Comparison of ENCODE assay signal across 27 mouse cellular contexts in genomic region chr11:75954896-75955295, GRCm38 (mm10). TPM values are rescaled to one million over a fixed set of nuclear protein-coding genes. Genes with fewer than 3 reads are reported as not detected.
A peak's percentile ranks its signal among the peaks of the same experiment; 100 is the strongest.
DNase-seq lines count a peak whose midpoint lies in the region; ATAC-seq and TF ChIP-seq lines count a peak whose summit lies in the region.
"Had no signal": no experiment of that assay in that cellular context is flagged by ENCODE, and none has a peak within 500 bp of the region (broad histone marks: within the 10 kb centered on the region; RNA-seq: fewer than 3 reads in every experiment).

No protein-coding gene starts in this region.

- TF ChIP-seq RAD21 in CH12.LX (IDR thresholded peaks at IDR 0.05; ENCODE audit: low read depth, low read length), result no peak

- H3K9me3 ChIP-seq in CH12.LX (replicated peaks; ENCODE audit: low read length), result no peaks in the 10 kb centered on the region
- no peaks in the 10 kb centered on the region for H3K9me3 ChIP-seq in kidney, embryonic 14.5 days (ENCODE audit: control insufficient read depth, low read length)
- H3K9me3 ChIP-seq: embryonic facial prominence, embryonic 12.5 days; embryonic facial prominence, embryonic 15.5 days; forebrain, embryonic 10.5 days; forebrain, embryonic 12.5 days had no signal

- no peaks in the 10 kb centered on the region for H3K36me3 ChIP-seq in CH12.LX (replicated peaks in 1 of 2; ENCODE audit: control insufficient read depth in 1 of 2, insufficient read depth in 1 of 2, low read length in 1 of 2)
- H3K36me3 ChIP-seq in kidney, embryonic 14.5 days (ENCODE audit: control insufficient read depth, insufficient read depth, low read length), result no peaks in the 10 kb centered on the region
- H3K36me3 ChIP-seq: embryonic facial prominence, embryonic 12.5 days; embryonic facial prominence, embryonic 15.5 days; forebrain, embryonic 10.5 days; forebrain, embryonic 12.5 days had no signal

- dilution Hi-C loops in CH12.LX (cut with MboI; ENCODE audit: extremely low pct_ligation_motif_present, extremely low pct_unique_long_range_greater_than_20kb, low sequenced_read_pairs), result no loop called here

- peak; percentile 75 to 89 for DNase-seq in adrenal gland, adult (ENCODE audit: inconsistent age in 2 of 2, low spot score in 1 of 2)
- no peak for DNase-seq in adrenal gland, adult 18-20 months (ENCODE audit: low spot score in 2 of 2)
- DNase-seq in adrenal gland, adult 8-10 months, result peak; percentile 62
- no peak for DNase-seq in adrenal gland, postnatal 4 days (ENCODE audit: low spot score in 2 of 2)
- DNase-seq in CH12.LX (ENCODE audit: extremely low read depth), result no peak
- DNase-seq in adrenal gland, postnatal 14 days, result peak; percentile 60
- DNase-seq: B cell, adult 2 months; cerebellum, adult 11 months; cerebellum, adult 18-20 months; cerebellum, adult 8-10 months; cerebellum, adult 9-11 months; cerebellum, postnatal 14 days; cerebellum, postnatal 36 days; embryo, embryonic 11 days; gastrocnemius, adult 2 months had no signal

- H3K4me1 ChIP-seq in CH12.LX (ENCODE audit: control insufficient read depth in 1 of 2, insufficient read depth in 2 of 2), result peaks cover 0 to 6% of the 10 kb centered on the region in 2 experiments; a peak in 1 of 4 replicates
- H3K4me1 ChIP-seq in kidney, embryonic 14.5 days (ENCODE audit: control insufficient read depth, insufficient read depth, low read length), result 0 out of 2 replicates have a peak, but pooled peaks cover 1% of the 10 kb centered on the region
- H3K4me1 ChIP-seq: embryonic facial prominence, embryonic 12.5 days; embryonic facial prominence, embryonic 15.5 days; forebrain, embryonic 10.5 days; forebrain, embryonic 12.5 days had no signal

- 92% methylated on average over 9 of the region's 9 CpGs for whole genome bisulfite sequencing in kidney, embryonic 14.5 days

- H3K27me3 ChIP-seq in CH12.LX (replicated peaks), result no peaks in the 10 kb centered on the region
- no peaks in the 10 kb centered on the region for H3K27me3 ChIP-seq in kidney, embryonic 14.5 days (ENCODE audit: control insufficient read depth, insufficient read depth, low read length)
- H3K27me3 ChIP-seq: embryonic facial prominence, embryonic 12.5 days; embryonic facial prominence, embryonic 15.5 days; forebrain, embryonic 12.5 days had no signal

- H3K9ac ChIP-seq in CH12.LX (ENCODE audit: insufficient read depth, low read depth), result no peak overlapping the region
- no peak overlapping the region for H3K9ac ChIP-seq in kidney, embryonic 14.5 days (ENCODE audit: low read depth, low read length)
- H3K9ac ChIP-seq: embryonic facial prominence, embryonic 12.5 days; embryonic facial prominence, embryonic 15.5 days; forebrain, embryonic 12.5 days had no signal

- H3K79me2 ChIP-seq in CH12.LX (replicated peaks; ENCODE audit: control insufficient read depth, extremely low read depth, insufficient read depth, poor library complexity, severe bottlenecking), result no peaks in the 10 kb centered on the region

- TF ChIP-seq CTCF in CH12.LX (conservative IDR thresholded peaks at IDR 0.05 in 1 of 2, IDR thresholded peaks at IDR 0.05 in 1 of 2; ENCODE audit: low read depth in 2 of 2, low read length in 2 of 2), result no peak

- TF ChIP-seq POLR2A in CH12.LX (IDR thresholded peaks at IDR 0.05; ENCODE audit: low read depth, low read length), result no peak

- peak overlapping the region; percentile 39; the same call in 1 of the 2 replicates for H3K4me2 ChIP-seq in CH12.LX (ENCODE audit: insufficient read depth, low read depth, poor library complexity, severe bottlenecking)
- H3K4me2 ChIP-seq in kidney, embryonic 14.5 days (replicated peaks; ENCODE audit: low read depth, low read length), result no peak overlapping the region
- H3K4me2 ChIP-seq: embryonic facial prominence, embryonic 12.5 days; embryonic facial prominence, embryonic 15.5 days; forebrain, embryonic 12.5 days had no signal

- TF ChIP-seq EP300 in CH12.LX (IDR thresholded peaks at IDR 0.05; ENCODE audit: low read length), result no peak

- no peak for ATAC-seq in activated CD4-positive, CD25-positive, alpha-beta regulatory T cell, adult 4 months
- no peak for ATAC-seq in kidney, embryonic 14.5 days (ENCODE audit: low FRiP score, low TSS enrichment)
- ATAC-seq: CD4-positive, CD25-positive, alpha-beta regulatory T cell, adult 4 months; forebrain, embryonic 14.5 days; forebrain, embryonic 16.5 days had no signal

- in situ Hi-C loops in CH12.LX (cut with MboI; ENCODE audit: low pct_ligation_motif_present, low pct_unique_long_range_greater_than_20kb, low sequenced_read_pairs), result no loop called here

- H3K27ac ChIP-seq in CH12.LX (ENCODE audit: insufficient read depth, low read depth), result no peak overlapping the region
- no peak overlapping the region for H3K27ac ChIP-seq in kidney, embryonic 14.5 days (ENCODE audit: low read depth, low read length)
- H3K27ac ChIP-seq: embryonic facial prominence, embryonic 12.5 days; embryonic facial prominence, embryonic 15.5 days; forebrain, embryonic 10.5 days; forebrain, embryonic 12.5 days; gastrocnemius, adult 2 months had no signal

- H3K4me3 ChIP-seq in CH12.LX (replicated peaks in 1 of 3; ENCODE audit: low read depth in 2 of 3, low read length in 2 of 3, poor library complexity in 1 of 3), result peak overlapping the region in 1 of 3 experiments; percentile 11
- no peak overlapping the region for H3K4me3 ChIP-seq in kidney, embryonic 14.5 days (ENCODE audit: low read length)
- H3K4me3 ChIP-seq: embryonic facial prominence, embryonic 12.5 days; embryonic facial prominence, embryonic 15.5 days; erythroblast, embryonic 14.5 days; forebrain, embryonic 10.5 days; forebrain, embryonic 12.5 days; gastrocnemius, adult 2 months had no signal

TF ChIP-seq in CH12.LX, 34 proteins besides CTCF, POLR2A, EP300 and RAD21:
- TF ChIP-seq RCOR1 (conservative IDR thresholded peaks at IDR 0.05; ENCODE audit: low read depth, low read length) (no peak), TCF12 (IDR thresholded peaks at IDR 0.05; ENCODE audit: low read depth, low read length) (no peak), UBTF (IDR thresholded peaks at IDR 0.05; ENCODE audit: low read depth, low read length) (no peak), CHD2 (IDR thresholded peaks at IDR 0.05; ENCODE audit: low read length) (no peak), MXI1 (IDR thresholded peaks at IDR 0.05; ENCODE audit: low read depth, low read length) (no peak), MEF2A (IDR thresholded peaks at IDR 0.05; ENCODE audit: borderline replicate concordance, low read depth, low read length) (no peak), SMC3 (IDR thresholded peaks at IDR 0.05; ENCODE audit: low read depth, low read length) (no peak), USF2 (conservative IDR thresholded peaks at IDR 0.05; ENCODE audit: low read depth, low read length) (no peak), PAX5 (IDR thresholded peaks at IDR 0.05; ENCODE audit: low read length) (no peak), ZC3H11A (IDR thresholded peaks at IDR 0.05; ENCODE audit: low read depth, low read length) (no peak), USF1 (IDR thresholded peaks at IDR 0.05; ENCODE audit: low read depth, low read length) (no peak)

RNA-seq across cellular contexts. Expression of gene Rph3al, which starts 16.7 kb away (rescaled TPM):
- 10 to 100 TPM; 15.0 to 17.0 TPM for total RNA-seq in adrenal gland, adult 18-20 months (2021)
- total RNA-seq in adrenal gland, adult 8-10 months (2022), result 10 to 100 TPM; 19.9 to 31.2 (median 21.9) TPM
- 10 to 100 TPM; 18.0 to 19.5 TPM for total RNA-seq in adrenal gland, postnatal 4 days (2021)
- total RNA-seq in CH12.LX (2012; rRNA removed), result 0.21 and 0.34 TPM in 2 replicates
- 0.16 TPM in 1 of 2 replicates, not detected in the other for total RNA-seq in CH12.LX (2014; rRNA removed)
- polyA plus RNA-seq in CH12.LX (2012; ENCODE audit: insufficient read length, low read depth), result 0.39 and 0.55 TPM in 2 replicates
- total RNA-seq in adrenal gland, postnatal 14 days (2021), result 10.7 and 13.1 TPM in 2 replicates
- polyA plus RNA-seq in activated CD4-positive, CD25-positive, alpha-beta regulatory T cell, adult 4 months (2017; shearing (Covaris generic)), result 1 to 10 TPM; 5.9 to 8.0 TPM
- polyA plus RNA-seq in kidney, embryonic 14.5 days (2014; fragmentation: Nextera tagmentation; extraction: Ambion mirVana), result 8.8 and 13.1 TPM in 2 replicates
- polyA plus RNA-seq: erythroblast, embryonic 14.5 days had no signal

RNA-seq across cellular contexts. Expression of gene 1700016K19Rik, which starts 44.8 kb away (rescaled TPM):
- total RNA-seq in adrenal gland, adult 18-20 months (2021), result not detected
- not detected for total RNA-seq in adrenal gland, adult 8-10 months (2022)
- not detected for total RNA-seq in adrenal gland, postnatal 4 days (2021)
- total RNA-seq in CH12.LX (2012; rRNA removed) (0.76 TPM in 1 of 2 replicates, not detected in the other), CH12.LX (2014; rRNA removed) (not detected in 2 replicates)
- 0.53 TPM in 1 of 2 replicates, not detected in the other for polyA plus RNA-seq in CH12.LX (2012; ENCODE audit: insufficient read length, low read depth)
- not detected in 2 replicates for total RNA-seq in adrenal gland, postnatal 14 days (2021)
- under 1 TPM in 1 of 2 experiments, not detected in 1; 0.37 TPM for polyA plus RNA-seq in activated CD4-positive, CD25-positive, alpha-beta regulatory T cell, adult 4 months (2017; shearing (Covaris generic))
- polyA plus RNA-seq in kidney, embryonic 14.5 days (2014; fragmentation: Nextera tagmentation; extraction: Ambion mirVana), result 0.31 and 0.50 TPM in 2 replicates
- total RNA-seq: common myeloid progenitor, adult 5-6 weeks; gastrocnemius, adult 2 months; MEL had no signal
- polyA plus RNA-seq: CD4-positive, CD25-positive, alpha-beta regulatory T cell, adult 4 months; erythroblast, embryonic 14.5 days had no signal

Comparison
In these comparisons a context has a peak if more than half of its experiments do, and no peak if none do; other contexts are left out.
1. DNase-seq: peak in adrenal gland, adult (2 of 2), adrenal gland, adult 8-10 months (single experiment) and adrenal gland, postnatal 14 days (single experiment); none in adrenal gland, adult 18-20 months (0 of 2), adrenal gland, postnatal 4 days (0 of 2) and CH12.LX (single experiment).